Mouse (Mus musculus) right cerebral cortex, adult 18-20 months (tissue): ENCODE measurements around the gene Asb16.
"Not testable (repeated sequence)": the region's sequence is repeated elsewhere in the genome, so short reads cannot be mapped to it uniquely, and the experiment has no call there.

ENCODE experiments used
- DNase-seq: peaks from one replicate; pipeline ENCODE4 v3.0.0; 2022; ENCODE audit warnings: mixed read lengths

The Asb16 gene

GRCm38 (mm10) chr11:102244926-102245449 lies 23.6 kb upstream of the Asb16 start:
- DNase-seq = peak; percentile 93

- no peak for DNase-seq
Measured at GRCm38 (mm10) chr11:102245581-102246272, 22.8 kb upstream of the Asb16 start.

DNA sequence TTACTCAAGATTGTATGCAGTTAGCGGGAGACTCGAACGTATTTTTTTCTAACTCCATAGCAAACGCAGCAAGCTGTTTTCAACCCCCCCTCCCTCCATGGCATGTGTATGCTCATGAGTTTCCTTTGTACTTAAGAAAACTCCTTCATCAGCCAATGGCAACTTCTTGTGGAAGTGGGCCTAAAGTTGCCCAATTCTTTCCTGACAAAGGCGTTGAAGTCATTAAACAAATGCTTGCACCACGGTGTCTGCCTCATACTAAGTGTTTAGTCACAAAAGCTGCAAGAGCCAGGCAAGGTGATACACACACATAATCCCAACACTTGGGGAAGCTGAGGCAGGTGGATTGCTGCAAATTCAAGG lies 22.3 kb upstream of the Asb16 start:
- no peak for DNase-seq

- DNase-seq = no peak
Measured at GRCm38 (mm10) chr11:102246871-102247270, 21.7 kb upstream of the Asb16 start.

DNA sequence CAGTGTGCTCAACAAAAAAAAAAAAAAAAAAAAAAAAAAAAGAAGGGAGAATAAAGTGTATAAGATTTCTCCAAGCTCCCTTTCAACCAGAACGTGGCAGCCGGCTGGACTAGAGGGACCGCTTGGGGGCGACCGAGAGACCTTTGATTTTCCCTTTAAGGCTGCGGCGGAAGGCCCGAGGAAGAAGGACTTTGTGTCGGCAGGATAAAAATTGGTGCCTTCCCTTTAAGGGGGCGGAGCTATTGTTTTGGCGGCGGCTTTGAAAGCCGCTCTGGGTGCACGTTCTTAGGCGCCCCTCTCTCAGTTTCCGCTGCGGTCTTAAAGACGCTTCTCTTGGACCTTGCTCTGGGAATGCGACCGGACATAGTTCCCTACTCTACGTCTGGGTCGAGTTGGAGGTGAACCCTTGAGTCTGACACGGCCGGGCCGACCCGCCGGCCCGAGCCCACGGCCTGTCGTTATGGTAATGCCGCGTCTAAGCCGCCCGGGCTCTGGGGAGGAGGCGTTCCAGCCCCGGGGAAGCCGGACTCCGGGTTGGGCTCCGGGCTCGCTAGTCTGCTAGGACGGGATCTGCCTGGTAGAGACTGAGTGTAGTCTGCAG lies 19.8 kb upstream of the Asb16 start, which contains the start of gene BC030867:
Gene BC030867 (plus strand): TSS at position 253 of the 601 bp plus-strand sequence.
- DNase-seq = peak; percentile 90

- no peak for DNase-seq
Measured at GRCm38 (mm10) chr11:102249351-102250090, 19.0 kb upstream of the Asb16 start.

DNA sequence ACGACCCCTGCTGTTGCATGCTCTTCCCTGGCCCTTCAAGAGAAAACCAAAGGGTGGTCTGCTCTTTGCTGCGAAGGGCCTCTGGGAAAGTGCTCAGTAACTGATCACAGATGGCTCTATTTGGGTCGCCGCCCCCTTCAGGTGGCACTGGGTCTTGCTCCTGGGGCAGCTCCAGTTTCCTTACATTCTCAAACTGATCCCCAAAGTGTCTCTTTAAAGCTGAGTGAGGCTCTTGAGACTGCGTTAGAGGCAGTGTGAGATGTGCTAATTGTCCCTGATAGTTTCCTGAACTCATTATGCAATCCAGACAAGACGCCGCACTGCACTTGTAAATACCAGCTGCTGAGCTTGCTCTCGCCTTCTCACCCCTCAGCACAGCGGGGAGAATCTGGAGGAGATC lies 11.0 kb upstream of the Asb16 start:
- DNase-seq = peak; percentile 19

- DNase-seq = no peak
Measured at GRCm38 (mm10) chr11:102258095-102258494, 10.4 kb upstream of the Asb16 start.

DNA sequence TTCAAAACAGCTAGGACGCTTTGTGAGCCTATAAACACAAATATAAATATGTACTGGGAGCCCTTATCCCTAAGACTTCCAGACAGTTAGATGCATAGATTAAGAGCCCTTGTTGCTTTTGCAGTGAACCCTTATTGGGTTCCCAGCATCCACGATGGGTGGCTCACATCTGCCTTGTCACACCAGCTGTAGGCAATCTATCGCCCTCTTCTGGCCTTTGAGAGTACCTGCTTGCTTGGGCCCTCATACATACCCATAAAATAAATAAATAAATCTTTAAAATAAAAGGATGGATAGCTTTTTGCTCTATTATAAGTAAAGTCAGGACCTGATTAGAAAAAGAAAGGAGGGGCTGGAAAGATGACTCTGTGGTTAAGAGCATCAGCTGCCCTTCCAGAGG lies 10.0 kb upstream of the Asb16 start:
- DNase-seq = no peak

DNA sequence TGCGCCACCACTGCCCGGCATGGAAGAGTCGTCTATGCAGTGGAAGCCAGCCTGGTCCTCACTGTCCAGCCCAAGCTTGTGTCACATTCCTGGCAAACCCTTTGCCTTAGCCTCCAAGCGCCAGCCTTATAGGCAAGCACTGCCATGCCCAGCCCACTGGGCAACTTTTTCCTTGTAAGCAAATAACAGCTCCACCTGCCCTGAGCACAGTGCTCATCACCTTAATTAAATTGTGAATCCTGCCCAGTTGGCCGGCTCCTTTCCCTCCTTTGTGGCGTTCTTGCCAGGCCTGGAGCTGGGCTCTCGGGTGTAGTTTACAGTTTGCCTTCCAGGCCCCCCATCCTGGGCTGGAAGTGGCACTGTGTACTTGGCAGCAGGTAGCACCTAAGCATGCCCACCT lies 5.3 kb upstream of the Asb16 start:
- no peak for DNase-seq

DNA sequence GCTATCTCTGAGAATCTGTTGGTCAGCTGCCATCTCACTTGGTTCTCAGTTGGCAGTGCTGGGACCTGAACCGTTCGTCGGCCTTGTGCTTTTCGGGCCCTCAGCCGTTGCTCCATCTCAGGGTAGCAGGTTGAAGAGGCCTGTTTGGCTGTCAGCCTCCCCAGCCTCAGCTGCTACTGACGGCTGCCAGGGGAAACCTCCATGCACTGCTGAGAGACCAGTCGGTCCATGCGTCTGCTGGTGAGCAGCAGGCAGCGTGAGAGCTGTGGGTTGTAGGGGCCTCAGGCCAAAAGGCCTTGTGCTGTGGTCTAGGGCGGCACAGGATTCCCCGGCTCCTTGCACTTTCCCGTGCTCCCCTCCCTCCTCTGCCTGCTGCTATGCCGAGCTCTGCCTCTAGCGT lies 2.7 kb upstream of the Asb16 start:
- DNase-seq = no peak

DNA sequence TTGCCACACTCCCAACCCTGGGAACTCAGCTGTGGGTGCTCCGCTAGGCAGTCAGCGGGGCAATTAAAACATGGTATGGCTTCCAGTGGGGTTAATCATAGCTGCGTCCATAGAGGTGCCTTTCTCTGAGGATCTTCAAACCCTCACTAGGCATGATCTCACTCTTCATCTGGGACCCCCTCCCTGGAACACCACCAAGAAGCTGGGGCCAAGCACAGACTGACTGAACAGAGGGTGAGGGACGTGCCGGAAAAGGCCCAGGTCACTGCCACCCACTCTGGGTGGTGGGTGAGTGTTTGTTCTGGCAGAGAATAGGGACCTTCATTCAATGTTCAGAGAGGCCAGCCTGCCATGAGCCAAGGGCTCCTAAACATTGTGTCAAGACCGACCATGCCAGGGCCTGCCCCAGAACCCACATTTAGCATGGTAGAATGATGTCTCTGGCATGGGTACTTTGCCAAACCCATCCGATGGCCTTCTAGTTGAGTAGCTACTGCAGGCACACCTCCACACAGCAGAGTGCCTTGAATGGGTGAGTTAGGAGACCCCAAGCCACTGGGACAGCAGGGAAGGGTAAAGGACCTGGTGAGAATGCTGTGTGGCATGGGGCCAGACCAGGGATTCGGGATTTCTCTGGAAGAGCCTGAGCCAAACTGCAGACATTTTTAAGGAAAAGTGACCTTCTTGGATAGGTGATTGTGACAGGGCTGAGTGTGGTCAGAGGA lies 1.8 kb upstream of the Asb16 start:
- no peak for DNase-seq

GRCm38 (mm10) chr11:102267480-102267879 lies 1.1 kb upstream of the Asb16 start:
- DNase-seq = peak; percentile 78

- DNase-seq = peak; percentile 29
Measured at GRCm38 (mm10) chr11:102276411-102276915, 7.9 kb downstream of the Asb16 start.

DNA sequence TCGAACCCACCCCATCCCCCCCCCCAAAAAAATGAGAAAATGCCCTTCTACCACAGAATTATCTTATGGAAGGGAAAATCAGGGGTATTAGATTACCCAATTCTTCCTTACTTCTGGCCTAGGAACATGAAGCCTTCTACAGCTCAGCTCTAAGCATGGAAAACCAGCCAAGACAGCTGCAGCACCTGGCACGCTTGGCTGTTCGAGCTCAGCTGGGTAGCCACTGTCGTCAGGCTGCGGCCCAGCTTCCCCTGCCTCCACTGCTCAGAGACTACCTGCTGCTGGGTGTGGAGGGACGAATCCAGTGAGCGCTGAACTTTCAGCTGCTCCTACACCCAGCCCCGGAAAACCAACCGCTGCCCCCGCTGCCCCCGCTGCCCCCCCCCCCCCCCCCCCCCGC lies 9.2 kb downstream of the Asb16 start:
- no peak for DNase-seq

GRCm38 (mm10) chr11:102279595-102279994 lies 11.1 kb downstream of the Asb16 start:
- DNase-seq = no peak

GRCm38 (mm10) chr11:102280267-102280666 lies 11.7 kb downstream of the Asb16 start:
- not testable (repeated sequence) for DNase-seq

- no peak for DNase-seq
Measured at GRCm38 (mm10) chr11:102283922-102284321, 15.4 kb downstream of the Asb16 start.

DNA sequence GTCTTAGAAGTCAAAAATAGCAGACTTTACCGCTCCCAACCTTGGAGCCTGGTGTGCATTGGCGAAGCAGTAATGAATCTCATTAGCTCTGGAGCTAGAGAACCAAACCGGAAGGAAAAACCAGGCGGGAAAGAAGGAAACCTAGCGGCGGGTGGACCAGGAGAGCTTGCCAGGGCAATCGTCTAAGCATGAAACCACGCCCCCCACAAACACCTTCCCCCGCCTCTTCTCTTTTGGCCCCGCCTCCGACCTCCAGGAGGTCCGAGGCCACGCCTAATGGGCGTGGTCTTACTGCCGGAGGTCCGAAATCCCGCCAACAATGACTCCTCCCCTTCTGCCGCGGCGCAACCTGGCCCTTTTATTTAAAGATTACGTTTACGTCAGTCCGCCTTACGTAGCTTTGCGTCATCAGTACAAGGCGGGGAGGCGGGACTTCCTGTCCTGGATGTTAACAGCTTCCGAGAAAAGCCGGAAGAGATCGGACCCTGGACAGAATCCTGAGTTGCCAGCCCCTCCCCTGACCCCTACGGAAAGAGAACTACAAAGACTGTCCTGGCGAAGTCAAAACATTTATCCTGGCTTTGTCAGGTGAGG lies 16.1 kb downstream of the Asb16 start, which contains the start of gene Tmub2:
Gene Tmub2 (plus strand): TSS at position 431 of the 594 bp plus-strand sequence.
- peak; percentile 97 for DNase-seq

DNA sequence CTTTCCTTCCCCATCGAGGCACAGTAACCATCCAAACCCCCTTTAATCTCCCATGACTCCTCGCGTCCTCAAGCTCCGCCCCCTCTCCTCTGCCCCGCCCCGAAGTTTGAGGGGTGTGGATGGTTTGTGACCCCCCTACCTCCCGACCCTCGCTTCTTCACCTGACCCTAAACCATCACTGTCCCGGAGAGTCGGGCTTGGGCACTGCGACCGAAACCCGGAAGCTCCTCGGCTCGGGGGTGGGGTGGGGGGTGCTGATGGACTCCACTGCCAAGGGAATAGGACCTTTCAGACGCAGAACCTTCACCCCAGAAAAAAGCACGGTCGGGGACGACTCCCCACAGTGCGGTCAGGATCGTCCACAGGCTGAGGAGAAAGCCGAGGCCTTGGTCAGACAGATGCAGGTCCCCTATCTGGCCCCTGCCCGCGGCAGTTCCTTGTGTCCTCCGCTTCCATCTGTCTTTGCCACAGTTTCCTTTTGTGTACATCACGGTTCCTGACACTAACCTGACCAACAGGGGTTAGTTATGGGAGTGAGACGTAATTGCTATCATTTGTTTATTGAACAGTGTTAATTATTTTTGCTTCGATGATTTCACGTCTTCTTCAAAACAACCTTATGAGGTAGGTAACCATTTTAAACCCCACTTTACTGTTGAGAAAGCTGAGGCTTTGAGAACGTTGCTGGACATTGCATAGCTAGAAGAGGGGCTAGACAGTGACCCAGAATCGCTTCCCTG lies 16.7 kb downstream of the Asb16 start:
- no peak for DNase-seq

GRCm38 (mm10) chr11:102287485-102287884 lies 18.9 kb downstream of the Asb16 start:
- no peak for DNase-seq
